19 mouse cellular contexts compared by ENCODE assay signal in the genomic region with DNA sequence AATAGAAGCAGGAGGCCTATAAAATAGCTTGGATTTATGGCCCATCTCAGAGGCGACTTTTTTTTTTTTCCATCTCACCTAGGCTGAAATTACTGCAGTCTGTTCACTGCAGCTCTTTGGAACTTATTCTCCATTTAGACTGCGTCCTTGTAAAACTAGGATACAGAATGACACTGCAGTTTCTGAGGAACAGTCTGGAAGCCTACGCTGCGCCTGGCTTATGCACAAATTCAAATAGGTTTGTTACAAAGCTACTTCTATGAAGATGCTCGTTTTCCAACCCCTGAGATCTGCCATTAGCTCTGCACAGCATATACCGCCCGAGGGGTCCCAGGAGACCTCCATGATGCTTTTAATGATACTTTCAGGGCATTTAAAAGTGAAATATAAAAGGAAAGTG. TPM values are rescaled to one million over a fixed set of nuclear protein-coding genes. Genes with fewer than 3 reads are reported as not detected.
DNase-seq lines count a peak whose midpoint lies in the region.
"Had no signal": no experiment of that assay in that cellular context is flagged by ENCODE, and none has a peak within 500 bp of the region (broad histone marks: within the 10 kb centered on the region; RNA-seq: fewer than 3 reads in every experiment).

No protein-coding gene starts in this region.

- peak; percentile 39 for DNase-seq in left cerebral cortex, adult 11 months (ENCODE audit: low spot score)
- no peak for DNase-seq in left cerebral cortex, postnatal 4 days
- DNase-seq in frontal cortex, postnatal 36 days (ENCODE audit: low spot score in 2 of 2), result peak; percentile 48 to 78
- peak; percentile 9 to 46 for DNase-seq in left cerebral cortex, adult 8-10 months (ENCODE audit: low spot score in 2 of 2)
- DNase-seq in right cerebral cortex, postnatal 25 days, result peak; percentile 40
- DNase-seq in gastrocnemius, postnatal 14 days, result no peak
- DNase-seq in limb, embryonic 10.5 days (ENCODE audit: low spot score), result no peak
- DNase-seq in yolk sac, embryonic 10.5 days (ENCODE audit: low spot score), result no peak
- DNase-seq: adrenal gland, postnatal 10 days; B cell, adult 2 months; cerebellum, postnatal 25 days had no signal

- 80% methylated on average over 7 of the region's 7 CpGs for WGBS in limb, embryonic 10.5 days

- no peaks in the 10 kb centered on the region for H3K9me3 ChIP-seq in limb, embryonic 10.5 days (replicated peaks)
- H3K9me3 ChIP-seq: embryonic facial prominence, embryonic 12.5 days; forebrain, embryonic 10.5 days; hindbrain, embryonic 12.5 days; lung, embryonic 15.5 days had no signal

- no peak overlapping the region for H3K27ac ChIP-seq in limb, embryonic 10.5 days
- H3K27ac ChIP-seq: embryonic facial prominence, embryonic 12.5 days; forebrain, embryonic 10.5 days; hindbrain, embryonic 12.5 days; lung, embryonic 15.5 days had no signal

- no peaks in the 10 kb centered on the region for H3K27me3 ChIP-seq in limb, embryonic 10.5 days (ENCODE audit: low read depth, poor library complexity, severe bottlenecking)
- H3K27me3 ChIP-seq: embryonic facial prominence, embryonic 12.5 days; hindbrain, embryonic 12.5 days; lung, embryonic 15.5 days had no signal

- intact Hi-C loops in left cerebral cortex, postnatal 4 days (cut with DNase I), result no loop called here
- intact Hi-C loops in gastrocnemius, postnatal 14 days (cut with DNase I; ENCODE audit: low total_unique reads), result no loop called here

- H3K4me3 ChIP-seq in limb, embryonic 10.5 days, result no peak overlapping the region
- H3K4me3 ChIP-seq: embryonic facial prominence, embryonic 12.5 days; forebrain, embryonic 10.5 days; hindbrain, embryonic 12.5 days; lung, embryonic 15.5 days had no signal

- H3K4me1 ChIP-seq in limb, embryonic 10.5 days, result 0 out of 2 replicates have a peak, but pooled peaks cover 7% of the 10 kb centered on the region
- H3K4me1 ChIP-seq: embryonic facial prominence, embryonic 12.5 days; forebrain, embryonic 10.5 days; hindbrain, embryonic 12.5 days; lung, embryonic 15.5 days had no signal

- no peaks in the 10 kb centered on the region for H3K36me3 ChIP-seq in limb, embryonic 10.5 days
- H3K36me3 ChIP-seq: embryonic facial prominence, embryonic 12.5 days; forebrain, embryonic 10.5 days; hindbrain, embryonic 12.5 days; lung, embryonic 15.5 days had no signal

RNA-seq across cellular contexts. Expression of a gene that starts 31.3 kb away (rescaled TPM):
- not detected for total RNA-seq in left cerebral cortex, postnatal 4 days (2021)
- under 1 TPM in 2 of 4 experiments, not detected in 2; 0.17 to 0.26 TPM for total RNA-seq in left cerebral cortex, adult 8-10 months (2022)
- total RNA-seq in gastrocnemius, postnatal 14 days (2021), result not detected
- polyA plus RNA-seq in limb, embryonic 10.5 days (2016; fragmentation: Nextera tagmentation; extraction: Ambion mirVana), result 0.09 TPM in 1 of 2 replicates, not detected in the other
- total RNA-seq: adrenal gland, postnatal 10 days; gastrocnemius, postnatal 4 days; liver, adult 2 months; megakaryocyte progenitor cell, adult 5-6 weeks had no signal
- polyA plus RNA-seq: forebrain, embryonic 10.5 days; heart, embryonic 14.5 days; hindbrain, embryonic 12.5 days; liver, adult 2 months had no signal

Comparison
In these comparisons a context has a peak if more than half of its experiments do, and no peak if none do; other contexts are left out.
1. DNase-seq: peak in left cerebral cortex, adult 11 months (single experiment), frontal cortex, postnatal 36 days (2 of 2), left cerebral cortex, adult 8-10 months (2 of 2) and right cerebral cortex, postnatal 25 days (single experiment); none in left cerebral cortex, postnatal 4 days (single experiment), gastrocnemius, postnatal 14 days (single experiment), limb, embryonic 10.5 days (single experiment) and yolk sac, embryonic 10.5 days (single experiment).